Mouse (Mus musculus) intestine, embryonic 14.5 days (tissue): ENCODE measurements around the gene Sco1. TPM values are rescaled to one million over a fixed set of nuclear protein-coding genes. Genes with fewer than 3 reads are reported as not detected.
"Not testable (repeated sequence)": the region's sequence is repeated elsewhere in the genome, so short reads cannot be mapped to it uniquely, and the experiment has no call there.

ENCODE experiments used
- ATAC-seq: fragments of 200-750 bp; cut with Nextera tagmentation; replicated peaks from 2 replicates; pipeline ENCODE4 v1.8.0; 2017; ENCODE audit warnings: low read depth, moderate number of reproducible peaks, moderate TSS enrichment, moderate library complexity; ENCODE audit not compliant: low FRiP score, low TSS enrichment
- DNase-seq: peaks from one replicate; pipeline ENCODE4 v3.0.0-alpha.2; 2018; ENCODE audit warnings: low spot score
- H3K27ac ChIP-seq: fragments of 300-500 bp; sonication (generic); 2 replicates; pipeline ENCODE4 v1.5.1; 2014; ENCODE audit warnings: low read depth, mild to moderate bottlenecking, control low read depth
- H3K27me3 ChIP-seq: fragments of 300-500 bp; sonication (generic); replicated peaks from 2 replicates; pipeline ENCODE4 v1.6.1; 2014; ENCODE audit warnings: low read length, control low read depth; ENCODE audit not compliant: control insufficient read depth, insufficient read depth
- H3K36me3 ChIP-seq: fragments of 300-500 bp; sonication (generic); 2 replicates; pipeline ENCODE4 v1.6.1; 2014; ENCODE audit warnings: low read length, control low read depth; ENCODE audit not compliant: control insufficient read depth, insufficient read depth
- H3K4me1 ChIP-seq: fragments of 300-500 bp; sonication (generic); replicated peaks from 2 replicates; pipeline ENCODE4 v1.6.1; 2014; ENCODE audit warnings: low read length, control low read depth, mixed read lengths; ENCODE audit not compliant: control insufficient read depth, insufficient read depth
- H3K4me2 ChIP-seq: fragments of 300-500 bp; sonication (generic); 2 replicates; pipeline ENCODE4 v1.6.1; 2014; ENCODE audit warnings: low read length
- H3K4me3 ChIP-seq: fragments of 300-500 bp; sonication (generic); 2 replicates; pipeline ENCODE4 v1.5.1; 2014; ENCODE audit warnings: low read depth, low read length, control low read depth, mixed read lengths
- H3K9ac ChIP-seq: fragments of 300-500 bp; sonication (generic); 2 replicates; pipeline ENCODE4 v1.6.1; 2014; ENCODE audit warnings: mild to moderate bottlenecking, low read length
- H3K9me3 ChIP-seq: fragments of 300-500 bp; sonication (generic); 2 replicates; pipeline ENCODE4 v1.6.1; 2016; ENCODE audit warnings: low read length, control low read depth; ENCODE audit not compliant: control insufficient read depth
- WGBS: fragments of 180-500 bp; shearing (Covaris S2); extraction: QIAGEN DNeasy Blood & Tissue Kit; methylation state at CpG from one replicate; pipeline ENCODE4 v1.1.7; 2014; 5-methylcytosine and 5-hydroxymethylcytosine counted together
- polyA plus RNA-seq: library from polyadenylated mRNA; unstranded; fragments of >200 nt; fragmentation: Nextera tagmentation; extraction: Ambion mirVana; gene quantifications from 2 replicates; pipeline ENCODE4 v1.2.1, GENCODE M21; 2014

Gene Sco1
- polyA plus RNA-seq, 1 experiment from 2014 or later = 18.1 TPM

DNA sequence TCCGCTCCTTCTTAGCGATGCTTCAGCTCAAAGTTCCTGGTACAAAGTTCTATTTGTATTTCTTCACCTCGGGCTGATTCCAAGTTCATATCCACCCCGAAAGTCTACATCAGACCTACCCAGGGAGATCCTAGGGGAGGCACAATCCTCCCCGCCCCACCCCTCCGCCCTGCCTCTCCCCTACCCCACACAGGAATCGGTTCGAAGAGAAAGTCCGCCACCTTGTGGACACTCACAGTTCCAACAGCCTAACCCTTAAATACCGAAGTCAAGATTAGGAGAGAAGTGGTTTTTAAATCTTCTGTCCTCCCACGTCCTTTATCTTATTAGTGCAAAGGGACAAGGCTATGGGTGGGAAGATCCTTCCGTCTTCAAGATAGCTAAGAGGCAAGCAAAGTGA lies 31.5 kb upstream of the Sco1 start:
- Histone ChIP-seq H3K27me3 (no peaks in the 10 kb centered on the region), H3K36me3 (no peaks in the 10 kb centered on the region), H3K4me2 (peak overlapping the region; percentile 43), H3K9me3 (no peaks in the 10 kb centered on the region), H3K27ac (no peak overlapping the region), H3K4me3 (0 out of 2 replicates have a peak overlapping the region, but pooled peaks have one; percentile 9), H3K9ac (no peak overlapping the region), H3K4me1 (peaks cover 21% of the 10 kb centered on the region; the same call in 1 of the 2 replicates)
- ATAC-seq (peak; percentile 54; the same call in 1 of the 2 replicates), DNase-seq (peak; percentile 84)
- 2% methylated on average over 12 of the region's 12 CpGs for WGBS

DNA sequence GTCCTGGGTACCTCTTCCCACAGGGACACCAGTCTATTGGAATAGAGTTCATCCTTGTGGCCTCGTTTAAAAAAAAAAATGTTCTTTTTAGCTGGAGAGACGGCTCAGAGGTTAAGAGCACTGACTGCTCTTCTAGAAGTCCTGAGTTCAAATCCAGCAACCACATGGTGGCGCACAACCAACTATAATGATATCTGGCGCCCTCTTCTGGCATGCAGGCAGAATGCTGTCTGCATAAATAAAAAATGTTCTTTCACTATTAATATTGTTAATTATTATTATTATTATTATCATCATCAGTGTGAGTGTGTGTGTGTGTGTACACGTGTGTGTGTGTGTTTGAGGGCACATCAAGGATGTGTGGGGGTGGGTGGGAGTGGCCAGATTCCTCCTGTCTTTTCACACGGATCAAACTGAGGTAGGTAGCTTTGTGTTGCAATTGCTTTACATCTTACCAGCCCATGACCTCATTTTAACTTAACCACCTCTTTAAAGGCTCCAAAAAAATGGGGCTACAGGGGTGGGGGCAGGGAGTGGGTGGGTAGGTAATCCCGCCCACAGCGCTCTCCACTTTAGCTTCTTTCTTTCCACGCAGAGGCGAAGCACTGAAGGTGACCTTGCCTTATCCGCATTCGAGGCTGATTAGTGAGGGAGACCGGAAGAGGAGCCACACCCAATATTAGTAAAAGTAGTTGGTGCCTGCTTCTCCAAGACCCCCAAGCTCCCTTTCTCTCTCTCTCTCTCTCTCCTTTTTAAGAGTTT lies 29.9 kb upstream of the Sco1 start:
- WGBS = 90% methylated on average over 13 of the region's 13 CpGs
- H3K4me2 ChIP-seq = no peak overlapping the region
- DNase-seq (no peak), ATAC-seq (no peak)
- H3K27ac ChIP-seq = no peak overlapping the region
- no peaks in the 10 kb centered on the region for H3K9me3 ChIP-seq
- H3K27me3 ChIP-seq = no peaks in the 10 kb centered on the region
- H3K4me3 ChIP-seq = no peak overlapping the region
- H3K9ac ChIP-seq = no peak overlapping the region
- H3K36me3 ChIP-seq = no peaks in the 10 kb centered on the region
- H3K4me1 ChIP-seq = peaks cover 15% of the 10 kb centered on the region; the same call in 1 of the 2 replicates

DNA sequence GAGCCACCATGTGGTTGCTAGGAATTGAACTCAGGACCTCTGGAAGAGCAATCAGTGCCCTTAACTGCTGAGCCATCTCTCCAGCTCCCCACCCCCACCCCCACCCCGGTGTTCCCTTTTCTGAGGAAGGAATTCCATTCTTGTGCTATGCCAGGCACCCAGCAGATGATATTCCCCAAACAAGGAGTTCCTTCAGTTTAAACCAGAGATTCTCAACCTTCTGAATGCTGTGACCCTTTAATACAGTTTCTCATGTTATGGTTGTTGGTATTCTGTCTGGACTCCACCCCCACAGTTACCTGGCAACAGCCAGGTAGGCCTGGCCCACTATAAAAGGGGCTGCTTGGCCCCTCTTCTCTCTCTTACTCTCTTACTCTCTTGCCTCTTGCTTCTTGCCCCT lies 29.3 kb upstream of the Sco1 start:
- not testable (repeated sequence) for DNase-seq, H3K27me3 ChIP-seq, H3K4me2 ChIP-seq, H3K9me3 ChIP-seq, H3K36me3 ChIP-seq, ATAC-seq, H3K4me3 ChIP-seq, H3K4me1 ChIP-seq, H3K27ac ChIP-seq, H3K9ac ChIP-seq
- WGBS = 41% methylated on average over 1 of the region's 1 CpGs

DNA sequence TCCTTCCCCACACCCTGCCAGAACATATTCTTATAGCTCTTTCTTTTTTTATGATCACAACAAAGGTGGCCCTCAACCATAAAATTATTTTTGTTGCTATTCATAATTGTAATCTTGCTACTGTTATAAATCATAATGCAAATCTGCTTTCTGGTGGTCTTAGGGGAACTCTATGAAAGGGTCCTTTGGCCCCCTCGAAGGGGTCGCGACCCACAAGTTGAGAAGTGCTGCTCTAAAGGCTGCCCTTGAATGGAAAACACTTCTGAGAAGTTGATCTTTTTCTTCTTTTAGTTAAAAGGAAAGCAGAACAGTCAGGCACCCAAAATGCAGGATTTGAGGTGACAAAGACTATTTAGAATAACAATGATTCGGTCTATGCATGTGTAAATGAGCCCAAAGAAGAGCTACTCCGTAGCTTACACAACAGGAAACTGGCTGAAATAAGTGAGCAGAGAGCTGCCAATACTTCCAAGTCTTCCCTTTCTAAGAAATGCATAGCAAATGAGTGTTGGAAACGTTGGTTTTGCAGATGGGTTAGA lies 28.6 kb upstream of the Sco1 start:
- no peaks in the 10 kb centered on the region for H3K27me3 ChIP-seq
- H3K36me3 ChIP-seq = no peaks in the 10 kb centered on the region
- no peaks in the 10 kb centered on the region for H3K9me3 ChIP-seq
- peaks cover 8% of the 10 kb centered on the region; the same call in 1 of the 2 replicates for H3K4me1 ChIP-seq
- no peak for DNase-seq
- H3K27ac ChIP-seq = no peak overlapping the region
- WGBS = 44% methylated on average over 6 of the region's 6 CpGs
- H3K4me3 ChIP-seq = no peak overlapping the region
- no peak for ATAC-seq
- no peak overlapping the region; the same call in 1 of the 2 replicates for H3K4me2 ChIP-seq
- H3K9ac ChIP-seq = no peak overlapping the region

DNA sequence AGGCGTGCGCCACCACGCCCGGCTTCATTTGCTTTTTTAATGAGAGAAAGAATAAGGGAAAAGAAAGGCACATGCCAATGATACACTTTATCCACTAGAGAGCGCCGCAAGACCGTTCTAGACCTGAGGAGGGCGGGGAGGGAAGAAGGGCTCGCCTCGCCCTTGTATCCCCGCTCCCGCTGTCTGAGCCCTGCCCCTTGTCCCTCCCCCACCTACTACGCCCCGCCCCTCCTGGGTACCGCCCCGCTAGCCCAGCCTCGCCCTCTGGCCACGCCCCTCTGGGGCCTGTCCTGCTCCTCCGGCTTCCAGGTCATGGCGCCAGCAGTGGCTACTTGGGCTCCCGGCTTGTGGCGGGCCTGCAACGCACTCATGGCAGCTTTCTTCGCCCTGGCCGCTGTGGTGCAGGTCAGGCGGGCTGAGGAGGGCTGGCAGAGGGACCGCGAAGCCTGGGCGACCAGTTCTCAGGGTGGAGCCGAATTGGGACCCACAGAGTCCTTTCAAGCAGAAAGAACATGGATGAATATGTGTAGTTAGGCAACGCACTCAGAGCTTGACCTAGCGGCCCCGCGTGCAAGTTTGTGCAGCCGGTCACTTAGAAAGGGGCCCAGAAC lies 27.5 kb upstream of the Sco1 start, which contains the start of gene Tmem220:
Gene Tmem220, plus strand, starts transcription at position 288 of the 611 bp plus-strand sequence.
- Histone ChIP-seq H3K4me2 (peak within 1 kb of the TSS; percentile 68), H3K4me3 (peak within 1 kb of the TSS; percentile 42), H3K36me3 (no peaks in the 10 kb centered on the region), H3K4me1 (peaks cover 8% of the 10 kb centered on the region; the same call in 1 of the 2 replicates), H3K27me3 (no peaks in the 10 kb centered on the region), H3K9ac (peak within 1 kb of the TSS; percentile 47), H3K9me3 (no peaks in the 10 kb centered on the region), H3K27ac (no peak within 1 kb of the TSS)
- WGBS = under 1% methylated on average over 35 of the region's 35 CpGs
- ATAC-seq (peak; percentile 96), DNase-seq (peak; percentile 96)

DNA sequence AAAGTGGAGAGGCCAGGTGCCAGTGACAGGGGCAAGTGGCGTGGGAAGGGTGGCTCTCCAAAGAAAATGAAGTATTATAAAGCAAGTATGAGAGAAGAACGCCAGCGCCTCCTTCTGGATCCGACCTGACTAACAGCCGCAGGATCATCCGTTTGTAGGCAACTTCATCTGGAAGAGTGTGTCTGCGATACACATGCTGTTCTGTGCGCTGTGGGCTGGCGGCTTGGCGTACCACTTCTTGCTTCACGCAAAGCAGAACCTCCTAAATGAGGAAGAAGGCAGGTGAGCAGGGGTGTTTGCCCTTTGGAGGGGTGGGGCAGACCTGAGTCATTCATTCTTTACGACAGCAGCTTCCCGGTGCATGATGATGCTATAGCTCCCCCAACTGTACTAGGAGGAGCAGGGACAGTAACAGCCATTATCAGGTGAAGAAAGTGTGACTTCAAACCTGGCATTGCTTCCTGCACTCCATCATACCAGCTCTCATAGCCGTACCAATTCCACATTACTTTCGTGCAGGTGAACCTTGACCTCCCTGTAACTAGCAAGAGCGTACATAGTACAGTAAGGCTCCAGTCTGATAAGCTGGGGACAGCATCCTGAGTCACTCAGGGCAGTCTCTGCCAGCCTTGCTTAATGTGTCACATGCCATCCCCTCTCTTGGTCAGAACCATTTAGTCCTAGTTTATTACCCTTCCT lies 21.4 kb upstream of the Sco1 start:
- Histone ChIP-seq H3K4me2 (no peak overlapping the region), H3K4me3 (no peak overlapping the region)

DNA sequence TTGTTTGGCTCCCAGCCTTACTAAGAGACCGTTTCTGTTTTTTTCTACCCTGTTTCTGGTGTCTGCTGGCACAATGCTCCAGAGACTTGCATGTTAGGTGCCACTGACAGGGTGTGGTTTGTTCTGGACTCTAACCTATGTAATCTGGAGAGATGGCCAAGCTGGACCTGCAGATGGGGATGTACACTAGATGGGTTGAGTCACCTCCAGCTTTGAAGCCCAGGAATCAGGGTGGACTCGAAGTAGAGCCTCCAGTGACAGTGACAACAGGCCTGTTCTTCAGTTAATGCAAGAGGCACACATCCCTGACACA lies 20.9 kb upstream of the Sco1 start:
- 48% methylated on average over 2 of the region's 2 CpGs for WGBS
- Histone ChIP-seq H3K4me3 (no peak overlapping the region), H3K27me3 (no peaks in the 10 kb centered on the region), H3K4me2 (no peak overlapping the region), H3K36me3 (no peaks in the 10 kb centered on the region), H3K27ac (no peak overlapping the region), H3K9me3 (no peaks in the 10 kb centered on the region), H3K4me1 (no peaks in the 10 kb centered on the region), H3K9ac (no peak overlapping the region)
- ATAC-seq (peak; percentile 32; the same call in 1 of the 2 replicates), DNase-seq (no peak)

More for the DNA sequence above, 21.4 kb upstream of the Sco1 start:
- DNase-seq = no peak
- Histone ChIP-seq H3K4me1 (no peaks in the 10 kb centered on the region), H3K9ac (no peak overlapping the region), H3K27me3 (no peaks in the 10 kb centered on the region), H3K9me3 (no peaks in the 10 kb centered on the region), H3K27ac (no peak overlapping the region), H3K36me3 (no peaks in the 10 kb centered on the region)
- peak; percentile 45 for ATAC-seq
- 54% methylated on average over 16 of the region's 16 CpGs for WGBS

DNA sequence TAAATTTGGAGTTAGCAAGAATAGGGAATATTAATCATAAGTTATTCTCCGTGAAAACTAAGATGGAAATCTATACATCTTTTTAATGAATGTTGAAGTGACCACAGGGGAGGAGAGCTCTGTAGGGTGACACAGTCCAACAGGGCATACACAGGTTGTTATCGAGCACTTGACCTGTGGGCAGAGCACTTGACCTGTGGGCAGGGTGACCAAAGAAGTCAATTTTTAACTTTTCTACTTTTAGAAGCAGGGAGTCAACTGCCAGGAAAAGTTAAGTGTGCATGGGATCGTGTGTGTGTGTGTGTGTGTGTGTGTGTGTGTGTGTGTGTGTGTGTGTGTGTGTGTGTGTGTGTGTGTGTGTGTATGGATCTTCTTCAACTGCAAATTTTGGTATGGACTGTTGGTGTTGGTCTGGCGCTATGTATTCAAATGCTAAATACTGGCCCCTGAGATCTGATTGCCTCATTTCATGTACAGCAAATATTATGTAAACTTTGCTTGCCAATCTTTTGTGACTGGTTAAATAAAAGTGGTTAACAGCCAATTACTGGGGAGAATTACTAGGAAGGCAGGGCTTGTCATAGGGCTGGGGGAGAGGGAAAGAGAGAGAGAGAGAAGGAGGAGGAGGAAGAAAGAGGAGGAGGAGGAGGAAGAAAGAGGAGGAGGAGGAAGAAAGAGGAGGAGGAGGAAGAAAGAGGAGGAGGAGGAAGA lies 17.5 kb upstream of the Sco1 start:
- Histone ChIP-seq H3K9ac (no peak overlapping the region), H3K27ac (no peak overlapping the region), H3K4me2 (no peak overlapping the region), H3K4me1 (no peaks in the 10 kb centered on the region), H3K36me3 (peaks cover 23% of the 10 kb centered on the region), H3K9me3 (no peaks in the 10 kb centered on the region), H3K27me3 (no peaks in the 10 kb centered on the region), H3K4me3 (no peak overlapping the region)
- DNase-seq (no peak), ATAC-seq (no peak)
- WGBS = 72% methylated on average over 4 of the region's 4 CpGs
